Mouse (Mus musculus) myocyte (in vitro differentiated cells): ENCODE measurements at regions not wholly inside any gene's neighbourhood (a gene's known extent, or its start where the extent isn't known, plus 50 kb on each side); places are given as distances from the start of the nearest gene placed in this dataset.
A peak's percentile ranks its signal among the peaks of the same experiment; 100 is the strongest.

Experiments used
- H3K27me3 ChIP-seq: one replicate; pipeline ENCODE4 v1.6.1; 2011; ENCODE audit not compliant: control insufficient read depth, insufficient read depth, insufficient read length
- H3K36me3 ChIP-seq: one replicate; pipeline ENCODE4 v1.6.1; 2011; ENCODE audit not compliant: control insufficient read depth, insufficient read depth
- H3K4me2 ChIP-seq: one replicate; pipeline ENCODE4 v1.6.1; 2011; ENCODE audit warnings: low read depth, control low read depth
- H3K4me3 ChIP-seq: one replicate; pipeline ENCODE4 v1.5.1; 2011; ENCODE audit warnings: mild to moderate bottlenecking, control low read depth, moderate library complexity
- H3K79me2 ChIP-seq: one replicate; pipeline ENCODE4 v1.6.1; 2011; ENCODE audit not compliant: control insufficient read depth, insufficient read depth
- H3ac ChIP-seq: one replicate; pipeline ENCODE4 v1.6.1; 2011; ENCODE audit not compliant: control insufficient read depth, insufficient read length
- CEBPB ChIP-seq: IDR thresholded peaks from 2 replicates; pipeline ENCODE4 v1.6.1; 2011; ENCODE audit warnings: mild to moderate bottlenecking, moderate library complexity; ENCODE audit not compliant: poor library complexity, insufficient read depth, severe bottlenecking
- E2F4 ChIP-seq: IDR thresholded peaks from one replicate; pipeline ENCODE4 v1.6.1; 2011; ENCODE audit warnings: mild to moderate bottlenecking, control low read depth, moderate library complexity; ENCODE audit not compliant: insufficient read depth
- MAX ChIP-seq: IDR thresholded peaks from one replicate; pipeline ENCODE4 v1.6.1; 2011; ENCODE audit warnings: low read depth, mild to moderate bottlenecking, control low read depth
- MYOD1 ChIP-seq, 3 experiments: IDR thresholded peaks; one replicate each; pipeline ENCODE4 v1.6.1; 2011; ENCODE audit warnings: control low read depth in 2 of 3, low read depth in 2 of 3, mild to moderate bottlenecking in 2 of 3, moderate library complexity in 1 of 3; ENCODE audit not compliant: insufficient read length in 2 of 3, control insufficient read depth in 1 of 3
- MYOG ChIP-seq, 3 experiments: IDR thresholded peaks; one replicate each; pipeline ENCODE4 v1.6.1; 2011; ENCODE audit warnings: control low read depth in 2 of 3, low read depth in 2 of 3, mild to moderate bottlenecking in 2 of 3; ENCODE audit not compliant: insufficient read length in 2 of 3, control insufficient read depth in 1 of 3, insufficient read depth in 1 of 3
- POLR2A ChIP-seq: IDR thresholded peaks from one replicate; pipeline ENCODE4 v1.6.1; 2011; ENCODE audit warnings: low read depth, mild to moderate bottlenecking, control low read depth, moderate library complexity; ENCODE audit not compliant: insufficient read length
- POLR2AphosphoS2 ChIP-seq: IDR thresholded peaks from one replicate; pipeline ENCODE4 v1.6.1; 2011; ENCODE audit warnings: low read depth, control low read depth; ENCODE audit not compliant: insufficient read length
- REST ChIP-seq: IDR thresholded peaks from one replicate; pipeline ENCODE4 v1.6.1; 2011; ENCODE audit warnings: mild to moderate bottlenecking, control low read depth, moderate library complexity; ENCODE audit not compliant: insufficient read depth, insufficient read length
- SRF ChIP-seq: IDR thresholded peaks from one replicate; pipeline ENCODE4 v1.6.1; 2011; ENCODE audit warnings: low read depth; ENCODE audit not compliant: control insufficient read depth, insufficient read length
- TCF12 ChIP-seq: IDR thresholded peaks from one replicate; pipeline ENCODE4 v1.6.1; 2011; ENCODE audit warnings: mild to moderate bottlenecking, control low read depth; ENCODE audit not compliant: poor library complexity, insufficient read depth, severe bottlenecking
- TCF3 ChIP-seq: IDR thresholded peaks from one replicate; pipeline ENCODE4 v1.6.1; 2011; ENCODE audit warnings: low read depth, control low read depth; ENCODE audit not compliant: insufficient read length
- USF1 ChIP-seq: IDR thresholded peaks from one replicate; pipeline ENCODE4 v1.6.1; 2011; ENCODE audit warnings: low read depth, mild to moderate bottlenecking, control low read depth, moderate library complexity

DNA sequence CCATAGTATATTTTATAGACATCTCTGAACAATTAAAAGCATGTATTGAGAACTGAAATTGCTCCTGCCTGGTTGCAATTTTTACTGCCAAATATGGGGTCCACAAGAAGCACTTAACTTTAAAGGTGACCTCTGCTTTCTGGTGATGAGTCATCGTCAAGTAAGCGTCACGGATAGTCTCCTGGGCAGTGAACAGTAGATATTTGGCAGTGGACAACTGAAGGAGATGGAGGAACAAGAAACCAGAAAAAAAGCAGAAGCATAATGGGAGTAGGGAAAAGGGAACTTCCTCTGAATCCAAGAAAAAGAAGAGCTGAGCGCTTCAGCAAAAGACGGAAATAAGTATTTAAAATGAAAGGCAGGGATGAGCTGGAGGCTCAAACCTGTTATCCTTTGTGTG is 199.3 kb downstream of the Sox4 start:
- no peak overlapping the region for H3ac ChIP-seq
- TF ChIP-seq SRF (no peak), MYOD1 (IDR thresholded peaks at IDR 0.05; ENCODE audit: control insufficient read depth in 1 of 3, insufficient read length in 2 of 3, low read depth in 2 of 3) (no peak), POLR2AphosphoS2 (no peak), TCF3 (no peak), TCF12 (no peak), MAX (no peak), USF1 (no peak), E2F4 (no peak), CEBPB (no peak), MYOG (IDR thresholded peaks at IDR 0.05; ENCODE audit: control insufficient read depth in 1 of 3, insufficient read depth in 1 of 3, insufficient read length in 2 of 3, low read depth in 2 of 3) (no peak), POLR2A (no peak), REST (no peak)
- H3K4me3 ChIP-seq = no peak overlapping the region
- H3K36me3 ChIP-seq = no peaks in the 10 kb centered on the region
- H3K4me2 ChIP-seq = peak overlapping the region; percentile 36
- H3K27me3 ChIP-seq = no peaks in the 10 kb centered on the region
- H3K79me2 ChIP-seq = peaks cover 57% of the 10 kb centered on the region

DNA sequence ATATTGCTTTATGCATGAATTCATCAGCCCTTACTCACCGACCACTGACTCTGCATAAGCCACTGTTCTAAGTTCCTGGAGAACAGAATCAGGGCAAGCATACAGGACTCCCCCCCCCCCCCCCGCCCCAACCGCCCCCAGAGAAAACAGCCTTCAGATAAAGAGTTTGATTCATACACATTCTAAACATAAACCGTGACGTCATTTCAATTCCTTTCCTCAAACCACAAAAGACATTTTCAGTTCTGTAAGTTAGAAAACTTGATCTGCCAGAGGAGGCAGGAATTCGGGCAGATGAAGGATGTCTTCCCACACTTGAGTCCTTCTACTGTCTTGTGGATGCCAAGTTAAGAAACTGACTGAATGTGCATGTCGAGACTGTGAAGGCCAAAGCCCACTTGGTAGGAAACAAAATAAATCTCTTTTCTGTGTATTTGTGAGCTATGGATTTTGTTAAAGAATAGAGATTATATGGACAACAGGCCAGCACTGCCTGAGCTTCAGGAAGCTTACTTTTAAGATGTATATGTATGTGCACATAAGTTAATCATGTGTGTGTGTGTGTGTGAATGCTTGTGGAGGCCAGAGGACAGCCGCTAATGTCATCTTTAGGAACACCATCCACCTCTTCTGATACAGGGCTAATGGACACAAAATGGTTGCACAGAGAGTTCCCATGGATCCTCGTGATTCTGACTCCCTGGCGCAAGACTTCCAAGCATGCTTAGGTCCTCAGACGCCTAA is 202.4 kb downstream of the Sox4 start:
- TF ChIP-seq SRF = no peak
- no peak for TF ChIP-seq REST
- TF ChIP-seq E2F4 = no peak
- TF ChIP-seq POLR2A = no peak
- no peak for TF ChIP-seq MYOD1 (IDR thresholded peaks at IDR 0.05; ENCODE audit: control insufficient read depth in 1 of 3, insufficient read length in 2 of 3, low read depth in 2 of 3)
- no peak for TF ChIP-seq POLR2AphosphoS2
- TF ChIP-seq TCF3 = no peak
- TF ChIP-seq CEBPB = no peak
- no peak for TF ChIP-seq USF1
- no peak for TF ChIP-seq MYOG (IDR thresholded peaks at IDR 0.05; ENCODE audit: control insufficient read depth in 1 of 3, insufficient read depth in 1 of 3, insufficient read length in 2 of 3, low read depth in 2 of 3)
- no peak for TF ChIP-seq TCF12
- no peak for TF ChIP-seq MAX
- Histone ChIP-seq H3K4me2 (peak overlapping the region; percentile 47), H3ac (no peak overlapping the region), H3K27me3 (no peaks in the 10 kb centered on the region), H3K79me2 (peaks cover 54% of the 10 kb centered on the region), H3K4me3 (no peak overlapping the region), H3K36me3 (no peaks in the 10 kb centered on the region)

GRCm38 (mm10) chr13:28740158-28740670 is 213.3 kb downstream of the Sox4 start:
- H3K27me3 ChIP-seq = no peaks in the 10 kb centered on the region
- no peak for TF ChIP-seq MAX
- no peak for TF ChIP-seq MYOG (IDR thresholded peaks at IDR 0.05; ENCODE audit: control insufficient read depth in 1 of 3, insufficient read depth in 1 of 3, insufficient read length in 2 of 3, low read depth in 2 of 3)
- no peak for TF ChIP-seq USF1
- TF ChIP-seq MYOD1 (IDR thresholded peaks at IDR 0.05; ENCODE audit: control insufficient read depth in 1 of 3, insufficient read length in 2 of 3, low read depth in 2 of 3) = no peak
- no peak for TF ChIP-seq POLR2AphosphoS2
- no peak for TF ChIP-seq E2F4
- TF ChIP-seq REST = no peak
- no peak for TF ChIP-seq CEBPB
- TF ChIP-seq TCF3 = no peak
- TF ChIP-seq TCF12 = no peak
- no peak for TF ChIP-seq SRF
- no peak for TF ChIP-seq POLR2A
- H3K4me2 ChIP-seq = no peak overlapping the region
- H3K36me3 ChIP-seq = no peaks in the 10 kb centered on the region
- H3ac ChIP-seq = no peak overlapping the region
- no peak overlapping the region for H3K4me3 ChIP-seq
- H3K79me2 ChIP-seq = peaks cover 70% of the 10 kb centered on the region

- TF ChIP-seq TCF3 = no peak
- no peak for TF ChIP-seq E2F4
- TF ChIP-seq POLR2A = no peak
- peak in 1 of 3 experiments; percentile 54 for TF ChIP-seq MYOD1 (IDR thresholded peaks at IDR 0.05; ENCODE audit: control insufficient read depth in 1 of 3, insufficient read length in 2 of 3, low read depth in 2 of 3)
- TF ChIP-seq MAX = no peak
- TF ChIP-seq REST = no peak
- TF ChIP-seq MYOG (IDR thresholded peaks at IDR 0.05; ENCODE audit: control insufficient read depth in 1 of 3, insufficient read depth in 1 of 3, insufficient read length in 2 of 3, low read depth in 2 of 3) = no peak
These were observed 215.1 kb downstream of the Sox4 start for GRCm38 (mm10) chr13:28738160-28739100.

More at GRCm38 (mm10) chr13:28738160-28739100, 215.1 kb downstream of the Sox4 start:
- H3K4me2 ChIP-seq = peak overlapping the region; percentile 12
- no peak overlapping the region for H3ac ChIP-seq
- no peak overlapping the region for H3K4me3 ChIP-seq
- no peaks in the 10 kb centered on the region for H3K27me3 ChIP-seq
- H3K79me2 ChIP-seq = peaks cover 64% of the 10 kb centered on the region
- no peaks in the 10 kb centered on the region for H3K36me3 ChIP-seq
